In the genomic region with DNA sequence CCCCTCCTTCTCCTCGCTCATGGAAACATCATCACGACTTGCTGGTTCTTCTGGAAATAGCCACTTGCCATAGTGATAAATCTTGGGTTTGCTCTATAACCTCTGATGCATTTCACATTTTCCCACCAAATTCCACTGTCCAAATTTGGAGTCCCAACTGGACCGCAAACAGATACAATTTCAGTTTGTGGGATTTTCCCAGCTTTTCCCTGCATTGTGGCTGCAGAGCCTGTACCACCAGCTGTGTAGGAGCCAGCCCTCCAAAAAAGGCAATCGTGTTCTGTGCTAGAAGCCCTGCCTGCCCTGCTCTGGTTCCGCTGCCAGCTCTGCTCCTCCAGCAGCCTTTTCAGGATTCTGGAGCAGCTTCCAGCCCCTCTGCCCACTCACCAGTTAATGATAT, we compare ENCODE assay signal across 16 mouse cellular contexts.
DNase-seq lines count a peak whose midpoint lies in the region; ATAC-seq lines count a peak whose summit lies in the region.
"Had no signal": no experiment of that assay in that cellular context is flagged by ENCODE, and none has a peak within 500 bp of the region (broad histone marks: within the 10 kb centered on the region; RNA-seq: fewer than 3 reads in every experiment).

No protein-coding gene starts in this region.

- H3K9me3 ChIP-seq in heart, embryonic 10.5 days = no peaks in the 10 kb centered on the region
- H3K9me3 ChIP-seq in embryonic facial prominence, embryonic 15.5 days (replicated peaks) = no peaks in the 10 kb centered on the region
- no peaks in the 10 kb centered on the region for H3K9me3 ChIP-seq in stomach, embryonic 15.5 days
- no peaks in the 10 kb centered on the region for H3K9me3 ChIP-seq in hindbrain, embryonic 11.5 days (ENCODE audit: control insufficient read depth, low read length)
- H3K9me3 ChIP-seq: hindbrain, embryonic 10.5 days; neural tube, embryonic 13.5 days had no signal

- H3K4me2 ChIP-seq in embryonic facial prominence, embryonic 15.5 days (replicated peaks) = no peak overlapping the region
- no peak overlapping the region for H3K4me2 ChIP-seq in stomach, embryonic 15.5 days
- no peak overlapping the region for H3K4me2 ChIP-seq in hindbrain, embryonic 11.5 days (replicated peaks; ENCODE audit: low read depth, low read length)
- H3K4me2 ChIP-seq: neural tube, embryonic 13.5 days had no signal

- DNase-seq in heart, postnatal 4 days = peak; percentile 6
- DNase-seq in heart, embryonic 10.5 days (ENCODE audit: low spot score) = no peak
- DNase-seq in lung, postnatal 10 days = peak; percentile 14
- DNase-seq in lung, adult 18-20 months = no peak
- no peak for DNase-seq in natural killer cell, adult 2 months (ENCODE audit: low spot score in 2 of 2)
- DNase-seq in hindbrain, embryonic 11.5 days (ENCODE audit: low spot score) = no peak
- DNase-seq: cerebellum, adult 8-10 months; embryo, embryonic 11 days; kidney, adult 11 months; midbrain, embryonic 14.5 days had no signal

- no peaks in the 10 kb centered on the region for H3K27me3 ChIP-seq in heart, embryonic 10.5 days (ENCODE audit: insufficient read depth, poor library complexity, severe bottlenecking)
- H3K27me3 ChIP-seq in embryonic facial prominence, embryonic 15.5 days = no peaks in the 10 kb centered on the region
- no peaks in the 10 kb centered on the region for H3K27me3 ChIP-seq in stomach, embryonic 15.5 days (replicated peaks)
- H3K27me3 ChIP-seq in hindbrain, embryonic 11.5 days (ENCODE audit: control insufficient read depth, insufficient read depth, low read length) = no peaks in the 10 kb centered on the region
- H3K27me3 ChIP-seq: CH12.LX; neural tube, embryonic 13.5 days had no signal

- WGBS in heart, embryonic 10.5 days = 75% methylated on average over 5 of the region's 5 CpGs
- WGBS in embryonic facial prominence, embryonic 15.5 days = 58% methylated on average over 5 of the region's 5 CpGs
- WGBS in stomach, embryonic 15.5 days = 58% methylated on average over 5 of the region's 5 CpGs
- 78% methylated on average over 5 of the region's 5 CpGs for WGBS in hindbrain, embryonic 11.5 days

- no peak overlapping the region for H3K9ac ChIP-seq in embryonic facial prominence, embryonic 15.5 days
- no peak overlapping the region for H3K9ac ChIP-seq in stomach, embryonic 15.5 days
- H3K9ac ChIP-seq in hindbrain, embryonic 11.5 days (ENCODE audit: low read depth, low read length) = no peak overlapping the region
- H3K9ac ChIP-seq: liver, embryonic 14.5 days; neural tube, embryonic 13.5 days had no signal

- peak; percentile 54; the same call in 1 of the 2 replicates for ATAC-seq in embryonic facial prominence, embryonic 15.5 days (ENCODE audit: insufficient number of reproducible peaks, low FRiP score, low TSS enrichment, low read depth)
- ATAC-seq in stomach, embryonic 15.5 days (ENCODE audit: insufficient read depth, low FRiP score, low read depth) = no peak
- ATAC-seq in hindbrain, embryonic 11.5 days (ENCODE audit: low FRiP score) = no peak

- H3K36me3 ChIP-seq in heart, embryonic 10.5 days = no peaks in the 10 kb centered on the region
- H3K36me3 ChIP-seq in embryonic facial prominence, embryonic 15.5 days = no peaks in the 10 kb centered on the region
- no peaks in the 10 kb centered on the region for H3K36me3 ChIP-seq in stomach, embryonic 15.5 days
- no peaks in the 10 kb centered on the region for H3K36me3 ChIP-seq in hindbrain, embryonic 11.5 days (ENCODE audit: control insufficient read depth, insufficient read depth, low read length)
- H3K36me3 ChIP-seq: hindbrain, embryonic 10.5 days; neural tube, embryonic 13.5 days had no signal

- H3K4me1 ChIP-seq in heart, embryonic 10.5 days = no peaks in the 10 kb centered on the region
- H3K4me1 ChIP-seq in embryonic facial prominence, embryonic 15.5 days = no peaks in the 10 kb centered on the region
- no peaks in the 10 kb centered on the region for H3K4me1 ChIP-seq in stomach, embryonic 15.5 days
- no peaks in the 10 kb centered on the region for H3K4me1 ChIP-seq in hindbrain, embryonic 11.5 days (replicated peaks; ENCODE audit: control insufficient read depth, insufficient read depth, low read length)
- H3K4me1 ChIP-seq: hindbrain, embryonic 10.5 days; neural tube, embryonic 13.5 days had no signal

- H3K4me3 ChIP-seq in heart, embryonic 10.5 days = no peak overlapping the region
- H3K4me3 ChIP-seq in embryonic facial prominence, embryonic 15.5 days (replicated peaks) = no peak overlapping the region
- H3K4me3 ChIP-seq in stomach, embryonic 15.5 days (replicated peaks) = no peak overlapping the region
- H3K4me3 ChIP-seq in hindbrain, embryonic 11.5 days (ENCODE audit: low read depth, low read length) = no peak overlapping the region
- H3K4me3 ChIP-seq: hindbrain, embryonic 10.5 days; neural tube, embryonic 13.5 days had no signal

- H3K27ac ChIP-seq in heart, embryonic 10.5 days = no peak overlapping the region
- no peak overlapping the region for H3K27ac ChIP-seq in embryonic facial prominence, embryonic 15.5 days (replicated peaks)
- peak overlapping the region; percentile 21; the same call in 1 of the 2 replicates for H3K27ac ChIP-seq in stomach, embryonic 15.5 days
- H3K27ac ChIP-seq in hindbrain, embryonic 11.5 days (ENCODE audit: low read depth, low read length) = no peak overlapping the region
- H3K27ac ChIP-seq: hindbrain, embryonic 10.5 days; liver, embryonic 14.5 days; neural tube, embryonic 13.5 days had no signal

Comparison
In these comparisons a context has a peak if more than half of its experiments do, and no peak if none do; other contexts are left out.
1. DNase-seq: peak in heart, postnatal 4 days (single experiment) and lung, postnatal 10 days (single experiment); none in heart, embryonic 10.5 days (single experiment), lung, adult 18-20 months (0 of 2), natural killer cell, adult 2 months (0 of 2) and hindbrain, embryonic 11.5 days (single experiment).